Mouse (Mus musculus): Measurements from ENCODE around the gene Arl10. TPM values are rescaled to one million over a fixed set of nuclear protein-coding genes. Genes with fewer than 3 reads are reported as not detected.

Gene Arl10
- total RNA-seq, 2 experiments from 2014 or later: 9.8 TPM

DNA sequence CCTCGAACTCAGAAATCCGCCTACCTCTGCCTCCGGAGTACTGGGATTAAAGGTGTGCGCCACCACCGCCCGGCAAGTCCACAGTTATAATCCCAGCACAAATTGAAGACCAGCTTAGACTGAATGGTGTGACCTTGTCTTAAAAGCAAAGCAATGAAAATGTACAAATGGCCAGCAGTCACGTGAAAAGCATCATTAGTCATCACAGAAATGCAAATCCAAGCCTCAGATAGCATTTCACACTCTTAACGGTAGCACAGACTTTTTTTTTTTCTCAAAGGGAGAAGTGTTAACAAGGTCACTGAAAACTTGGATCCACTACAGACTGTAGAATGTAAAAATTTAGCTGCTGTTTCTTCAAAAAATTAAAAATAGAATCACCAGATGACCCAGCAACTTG, 41.5 kb downstream of the Arl10 start:
- DNase-seq (ENCODE audit: low spot score in 2 of 2): no peak

DNA sequence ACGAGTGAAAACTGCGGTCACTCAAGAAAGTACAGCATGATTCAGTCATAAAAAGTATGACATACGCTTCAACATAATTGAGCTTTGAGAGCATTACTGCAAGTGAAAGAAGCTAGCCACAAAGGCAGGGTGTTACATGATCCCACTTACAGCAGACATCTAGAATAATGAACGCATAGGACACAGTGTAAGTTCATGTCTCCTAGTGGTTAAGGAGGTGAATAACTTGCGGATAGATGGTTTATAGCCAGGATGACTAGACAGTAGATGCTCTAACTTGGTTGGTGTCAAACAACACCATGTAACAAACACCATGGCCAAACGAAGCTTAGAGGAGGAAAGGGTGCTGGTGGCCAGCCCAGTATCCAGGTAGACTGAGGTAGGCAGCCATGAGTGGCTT, 42.2 kb downstream of the Arl10 start:
- no peak for DNase-seq (ENCODE audit: low spot score in 2 of 2)

DNA sequence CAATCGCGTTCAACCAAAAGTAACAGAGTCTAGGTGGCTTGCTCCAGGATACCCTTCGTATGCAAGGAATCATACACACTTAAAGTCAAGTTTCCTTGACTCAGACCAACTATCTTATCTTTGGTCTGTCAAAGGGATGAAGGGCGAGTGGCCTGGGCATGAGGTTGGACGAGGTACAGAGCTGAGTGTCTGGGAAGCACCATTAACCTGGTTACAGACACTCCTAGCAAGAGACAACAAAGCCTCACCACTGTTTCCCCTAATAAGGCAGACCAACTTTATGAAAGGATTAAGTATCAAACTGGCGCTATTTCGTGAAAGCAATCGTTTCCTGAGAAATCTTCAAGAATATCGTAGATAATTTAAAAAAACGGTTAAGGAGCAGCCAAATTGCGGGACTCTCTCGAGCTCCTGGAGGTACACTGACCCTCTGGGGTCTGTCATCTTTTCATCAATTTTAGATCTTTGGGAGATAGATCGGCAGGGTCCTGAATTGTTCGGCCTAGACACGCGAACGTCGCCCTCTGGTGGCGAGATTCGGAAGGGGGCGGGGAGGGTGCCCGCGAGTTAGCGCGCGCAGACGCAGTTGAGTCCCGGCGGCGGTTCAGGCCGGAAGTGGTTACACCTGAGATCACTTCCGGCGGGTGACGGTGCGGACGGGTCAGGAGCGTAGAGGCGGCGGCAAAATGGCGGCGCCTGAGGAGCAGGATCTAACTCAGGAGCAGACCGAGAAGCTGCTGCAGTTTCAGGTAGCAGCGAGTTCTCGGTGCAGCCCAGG, 46.5 kb downstream of the Arl10 start, which contains the start of gene Faf2:
TSS of gene Faf2 (plus strand) at position 630 of the 778 bp plus-strand sequence.
- DNase-seq (ENCODE audit: low spot score in 2 of 2): peak; percentile 98

DNA sequence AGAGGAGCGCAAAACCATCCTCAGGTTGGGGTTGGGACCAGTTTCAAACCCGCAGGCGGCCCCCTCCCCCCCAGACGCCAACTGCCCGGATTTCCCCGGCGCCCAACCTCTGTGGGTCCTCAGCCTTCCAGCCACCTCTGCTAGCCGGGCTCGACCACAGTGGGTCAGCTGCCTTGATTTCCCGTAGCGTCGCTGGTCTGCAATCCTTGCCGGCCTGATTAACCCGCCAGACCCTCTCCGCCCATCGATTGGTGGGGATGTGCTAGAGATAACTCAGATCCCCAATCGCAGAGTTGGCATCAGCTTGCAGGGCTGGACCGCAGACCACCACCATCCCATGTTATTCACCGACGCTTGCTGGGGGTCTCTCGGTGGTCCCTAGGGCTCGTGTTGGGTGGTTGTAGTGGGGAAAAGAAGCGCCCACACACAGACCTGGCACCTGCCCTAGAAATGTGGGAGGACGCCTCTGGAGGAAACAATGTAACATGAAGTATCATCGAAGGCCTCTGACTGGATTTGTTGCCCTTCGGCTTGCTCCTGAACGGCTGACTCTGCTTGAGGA, 47.2 kb downstream of the Arl10 start:
- no peak for DNase-seq (ENCODE audit: low spot score in 2 of 2)

DNA sequence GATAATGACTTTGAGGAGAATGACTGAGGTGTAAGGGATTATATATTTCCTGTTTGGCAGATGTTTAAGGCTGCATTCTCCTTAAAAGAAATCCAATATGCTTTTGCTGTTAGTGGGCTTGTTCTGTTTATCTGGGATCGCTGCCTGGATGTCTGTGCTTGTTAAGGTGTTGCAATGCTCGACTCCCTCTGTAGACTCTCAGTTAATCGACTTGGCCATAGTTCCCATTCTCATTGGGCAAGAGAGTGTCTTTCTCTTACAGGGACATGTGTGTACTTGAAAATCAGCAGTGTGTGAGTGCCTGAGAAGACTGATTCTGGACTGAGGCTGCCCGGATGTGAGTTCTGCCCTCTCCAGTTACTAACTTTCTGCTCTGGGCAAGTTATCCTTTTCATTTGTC, 54.3 kb downstream of the Arl10 start:
- no peak for DNase-seq (ENCODE audit: low spot score in 2 of 2)

Small RNAs within 50 kb of the gene (microRNA-seq; reads per million reads assigned to microRNA genes)
- gene Gm24195: not detected

Other genes starting within 250 kb of the Arl10 start
- gene Cplx2, start 203.7 kb upstream of the Arl10 start, total RNA-seq (2021): 10 to 100 TPM; 12.8 to 13.4 TPM
- gene Thoc3, start 106.2 kb upstream of the Arl10 start, total RNA-seq (2021): 10 to 100 TPM; 28.0 to 29.7 TPM
- 1 to 10 TPM; 8.0 to 8.2 TPM for gene Simc1, start 71.2 kb upstream of the Arl10 start, total RNA-seq (2021)
- 10 to 100 TPM; 87.7 to 93.8 TPM for gene 4833439L19Rik, start 9.6 kb upstream of the Arl10 start, total RNA-seq (2021)
- gene Nop16, start 15.1 kb downstream of the Arl10 start, total RNA-seq (2021): 10 to 100 TPM; 25.6 to 30.0 TPM
- 100 to 1,000 TPM in 1 of 2 experiments, 10 to 100 TPM in 1; 96.9 to 105 TPM for gene Higd2a, start 15.2 kb downstream of the Arl10 start, total RNA-seq (2021)
- gene Cltb, start 36.3 kb downstream of the Arl10 start, total RNA-seq (2021): 10 to 100 TPM; 69.2 to 72.3 TPM
- 10 to 100 TPM; 34.9 to 41.0 TPM for gene Faf2, start 46.8 kb downstream of the Arl10 start, total RNA-seq (2021)
- gene Rnf44, start 118.9 kb downstream of the Arl10 start, total RNA-seq (2021): 10 to 100 TPM; 50.3 to 51.0 TPM
- under 1 TPM; 0.07 to 0.08 TPM for gene Cdhr2, start 126.4 kb downstream of the Arl10 start, total RNA-seq (2021)
- under 1 TPM; 0.76 to 0.78 TPM for gene Gprin1, start 174.9 kb downstream of the Arl10 start, total RNA-seq (2021)
- gene Sncb, start 191.6 kb downstream of the Arl10 start, total RNA-seq (2021): under 1 TPM in 1 of 2 experiments, not detected in 1; 0.20 TPM
- not detected for gene Eif4e1b, start 209.0 kb downstream of the Arl10 start, total RNA-seq (2021)
- gene Tspan17, start 214.4 kb downstream of the Arl10 start, total RNA-seq (2021): 10 to 100 TPM; 27.8 to 28.0 TPM

All from gastrocnemius, postnatal 4 days (tissue).